ENCODE assay signal across 23 mouse cellular contexts in genomic region chr11:19861596-19861995, GRCm38 (mm10).
DNase-seq lines count a peak whose midpoint lies in the region; ATAC-seq lines count a peak whose summit lies in the region.
"Had no signal": no experiment of that assay in that cellular context is flagged by ENCODE, and none has a peak within 500 bp of the region (broad histone marks: within the 10 kb centered on the region; RNA-seq: fewer than 3 reads in every experiment).

No protein-coding gene starts in this region.

- ATAC-seq in embryonic facial prominence, embryonic 14.5 days (ENCODE audit: low read depth), result no peak
- no peak for ATAC-seq in stomach, embryonic 15.5 days (ENCODE audit: insufficient read depth, low FRiP score, low read depth)
- ATAC-seq in kidney, embryonic 14.5 days (ENCODE audit: low FRiP score, low TSS enrichment), result no peak
- ATAC-seq: activated CD4-positive, CD25-positive, alpha-beta regulatory T cell, adult 4 months; forebrain, embryonic 14.5 days had no signal

- no peaks in the 10 kb centered on the region for H3K9me3 ChIP-seq in embryonic facial prominence, embryonic 14.5 days (ENCODE audit: control insufficient read depth, low read length)
- no peaks in the 10 kb centered on the region for H3K9me3 ChIP-seq in embryonic facial prominence, embryonic 10.5 days
- H3K9me3 ChIP-seq in stomach, embryonic 15.5 days, result no peaks in the 10 kb centered on the region
- no peaks in the 10 kb centered on the region for H3K9me3 ChIP-seq in kidney, embryonic 14.5 days (ENCODE audit: control insufficient read depth, low read length)
- H3K9me3 ChIP-seq: forebrain, embryonic 10.5 days; hindbrain, embryonic 12.5 days; hindbrain, embryonic 15.5 days had no signal

- H3K9ac ChIP-seq in embryonic facial prominence, embryonic 14.5 days (ENCODE audit: low read depth, low read length), result no peak overlapping the region
- H3K9ac ChIP-seq in stomach, embryonic 15.5 days, result no peak overlapping the region
- H3K9ac ChIP-seq in kidney, embryonic 14.5 days (ENCODE audit: low read depth, low read length), result no peak overlapping the region
- H3K9ac ChIP-seq: hindbrain, embryonic 12.5 days; hindbrain, embryonic 15.5 days had no signal

- no peaks in the 10 kb centered on the region for H3K36me3 ChIP-seq in embryonic facial prominence, embryonic 14.5 days (ENCODE audit: control insufficient read depth, insufficient read depth, low read length)
- H3K36me3 ChIP-seq in embryonic facial prominence, embryonic 10.5 days (replicated peaks), result no peaks in the 10 kb centered on the region
- no peaks in the 10 kb centered on the region for H3K36me3 ChIP-seq in stomach, embryonic 15.5 days
- H3K36me3 ChIP-seq in kidney, embryonic 14.5 days (ENCODE audit: control insufficient read depth, insufficient read depth, low read length), result no peaks in the 10 kb centered on the region
- H3K36me3 ChIP-seq: forebrain, embryonic 10.5 days; hindbrain, embryonic 12.5 days; hindbrain, embryonic 15.5 days had no signal

- no peaks in the 10 kb centered on the region for H3K4me1 ChIP-seq in embryonic facial prominence, embryonic 14.5 days (ENCODE audit: control insufficient read depth, insufficient read depth, low read length)
- peaks cover 3% of the 10 kb centered on the region; the same call in 1 of the 2 replicates for H3K4me1 ChIP-seq in embryonic facial prominence, embryonic 10.5 days
- no peaks in the 10 kb centered on the region for H3K4me1 ChIP-seq in stomach, embryonic 15.5 days
- H3K4me1 ChIP-seq in kidney, embryonic 14.5 days (ENCODE audit: control insufficient read depth, insufficient read depth, low read length), result no peaks in the 10 kb centered on the region
- H3K4me1 ChIP-seq: hindbrain, embryonic 12.5 days; hindbrain, embryonic 15.5 days had no signal

- intact Hi-C loops in left cerebral cortex, postnatal 36 days (cut with DNase I), result no loop called here

- 84% methylated on average over 4 of the region's 4 CpGs for WGBS in embryonic facial prominence, embryonic 14.5 days
- 87% methylated on average over 4 of the region's 4 CpGs for WGBS in embryonic facial prominence, embryonic 10.5 days
- WGBS in stomach, embryonic 15.5 days, result 77% methylated on average over 4 of the region's 4 CpGs
- WGBS in kidney, embryonic 14.5 days, result 90% methylated on average over 4 of the region's 4 CpGs

- no peak overlapping the region for H3K4me2 ChIP-seq in embryonic facial prominence, embryonic 14.5 days (ENCODE audit: low read depth, low read length)
- H3K4me2 ChIP-seq in stomach, embryonic 15.5 days, result no peak overlapping the region
- no peak overlapping the region for H3K4me2 ChIP-seq in kidney, embryonic 14.5 days (replicated peaks; ENCODE audit: low read depth, low read length)
- H3K4me2 ChIP-seq: heart, embryonic 11.5 days; hindbrain, embryonic 12.5 days; hindbrain, embryonic 15.5 days had no signal

- H3K27ac ChIP-seq in embryonic facial prominence, embryonic 14.5 days (replicated peaks; ENCODE audit: low read depth, low read length), result no peak overlapping the region
- H3K27ac ChIP-seq in embryonic facial prominence, embryonic 10.5 days (replicated peaks), result no peak overlapping the region
- H3K27ac ChIP-seq in stomach, embryonic 15.5 days, result 0 out of 2 replicates have a peak overlapping the region, but pooled peaks have one; percentile 51
- H3K27ac ChIP-seq in kidney, embryonic 14.5 days (ENCODE audit: low read depth, low read length), result no peak overlapping the region
- H3K27ac ChIP-seq: forebrain, embryonic 10.5 days; hindbrain, embryonic 12.5 days; hindbrain, embryonic 15.5 days had no signal

- no peaks in the 10 kb centered on the region for H3K27me3 ChIP-seq in embryonic facial prominence, embryonic 14.5 days (replicated peaks; ENCODE audit: control insufficient read depth, insufficient read depth, low read length)
- H3K27me3 ChIP-seq in embryonic facial prominence, embryonic 10.5 days (replicated peaks; ENCODE audit: low read depth, poor library complexity, severe bottlenecking), result no peaks in the 10 kb centered on the region
- no peaks in the 10 kb centered on the region for H3K27me3 ChIP-seq in stomach, embryonic 15.5 days (replicated peaks)
- H3K27me3 ChIP-seq in kidney, embryonic 14.5 days (ENCODE audit: control insufficient read depth, insufficient read depth, low read length), result no peaks in the 10 kb centered on the region
- H3K27me3 ChIP-seq: hindbrain, embryonic 12.5 days; hindbrain, embryonic 15.5 days had no signal

- DNase-seq in embryonic facial prominence, embryonic 14.5 days (ENCODE audit: low spot score), result peak; percentile 66
- no peak for DNase-seq in embryonic facial prominence, embryonic 10.5 days (ENCODE audit: low spot score)
- DNase-seq in urinary bladder, postnatal 14 days (ENCODE audit: low spot score), result peak; percentile 34
- no peak for DNase-seq in urinary bladder, postnatal 25 days (ENCODE audit: low spot score)
- no peak for DNase-seq in left cerebral cortex, postnatal 36 days (ENCODE audit: low spot score in 2 of 2)
- DNase-seq: adrenal gland, adult 8-10 months; adrenal gland, postnatal 25 days; cerebellum, adult 11-12 months; cerebellum, adult 8-10 months; cerebellum, postnatal 10 days; cerebellum, postnatal 36 days; embryo, embryonic 11 days; gastrocnemius, postnatal 25 days; heart, adult 18-20 months had no signal

- H3K4me3 ChIP-seq in embryonic facial prominence, embryonic 14.5 days (ENCODE audit: low read depth, low read length), result no peak overlapping the region
- no peak overlapping the region for H3K4me3 ChIP-seq in embryonic facial prominence, embryonic 10.5 days
- no peak overlapping the region for H3K4me3 ChIP-seq in stomach, embryonic 15.5 days (replicated peaks)
- H3K4me3 ChIP-seq in kidney, embryonic 14.5 days (ENCODE audit: low read length), result no peak overlapping the region
- H3K4me3 ChIP-seq: erythroblast, embryonic 14.5 days; forebrain, embryonic 10.5 days; hindbrain, embryonic 12.5 days; hindbrain, embryonic 15.5 days had no signal

Comparison
In these comparisons a context has a peak if more than half of its experiments do, and no peak if none do; other contexts are left out.
1. DNase-seq: peak in embryonic facial prominence, embryonic 14.5 days (single experiment) and urinary bladder, postnatal 14 days (single experiment); none in embryonic facial prominence, embryonic 10.5 days (single experiment), urinary bladder, postnatal 25 days (single experiment) and left cerebral cortex, postnatal 36 days (0 of 2).